Mouse (Mus musculus): ENCODE data around the gene Osbpl11. TPM values are rescaled to one million over a fixed set of nuclear protein-coding genes. Genes with fewer than 3 reads are reported as not detected.
"Not testable (repeated sequence)": the region's sequence is repeated elsewhere in the genome, so short reads cannot be mapped to it uniquely, and the experiment has no call there.

Gene Osbpl11
- total RNA-seq, 2 experiments from 2014 or later: 44.9 to 47.3 TPM

DNA sequence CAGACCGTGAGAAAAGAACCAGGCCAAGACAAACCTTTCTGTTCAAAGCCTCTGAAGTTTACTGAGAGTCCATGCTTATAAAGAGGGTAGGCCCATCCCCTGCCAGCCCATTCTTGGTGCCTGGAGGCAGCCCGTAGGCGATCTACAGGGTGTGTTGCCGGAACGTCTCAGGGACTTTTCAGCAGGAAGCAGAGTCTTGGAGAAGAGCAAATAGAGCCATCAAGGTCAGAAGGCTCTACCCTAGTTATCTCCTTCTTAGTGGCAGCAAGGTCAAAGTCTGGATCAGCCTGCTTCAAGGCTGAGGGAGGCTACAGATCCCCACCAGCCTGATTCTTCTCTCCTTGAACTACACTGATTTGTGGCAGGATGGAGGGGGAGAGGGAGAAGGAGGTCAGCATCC, 8.0 kb upstream of the Osbpl11 start:
- not testable (repeated sequence) for DNase-seq (ENCODE audit: low spot score in 2 of 2)

DNA sequence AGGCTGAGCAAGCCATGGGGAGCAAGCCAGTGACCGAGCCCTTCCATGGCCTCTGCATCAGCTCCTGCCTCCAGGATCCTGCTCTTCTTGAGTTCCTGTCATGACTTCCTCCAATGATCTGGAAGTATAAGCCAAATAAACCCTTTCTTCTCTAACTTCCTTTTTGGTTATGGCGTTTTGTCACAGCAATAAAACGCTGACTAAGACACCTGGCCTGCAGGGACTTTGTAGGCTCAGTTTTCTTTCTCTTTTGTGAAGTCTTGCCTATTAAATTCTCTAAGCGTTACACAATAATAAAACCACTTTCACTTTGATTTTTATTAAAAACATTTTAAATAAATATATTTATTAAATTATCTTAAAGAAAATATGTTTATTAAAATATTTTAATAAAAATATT, 7.1 kb upstream of the Osbpl11 start:
- DNase-seq (ENCODE audit: low spot score in 2 of 2): no peak

DNA sequence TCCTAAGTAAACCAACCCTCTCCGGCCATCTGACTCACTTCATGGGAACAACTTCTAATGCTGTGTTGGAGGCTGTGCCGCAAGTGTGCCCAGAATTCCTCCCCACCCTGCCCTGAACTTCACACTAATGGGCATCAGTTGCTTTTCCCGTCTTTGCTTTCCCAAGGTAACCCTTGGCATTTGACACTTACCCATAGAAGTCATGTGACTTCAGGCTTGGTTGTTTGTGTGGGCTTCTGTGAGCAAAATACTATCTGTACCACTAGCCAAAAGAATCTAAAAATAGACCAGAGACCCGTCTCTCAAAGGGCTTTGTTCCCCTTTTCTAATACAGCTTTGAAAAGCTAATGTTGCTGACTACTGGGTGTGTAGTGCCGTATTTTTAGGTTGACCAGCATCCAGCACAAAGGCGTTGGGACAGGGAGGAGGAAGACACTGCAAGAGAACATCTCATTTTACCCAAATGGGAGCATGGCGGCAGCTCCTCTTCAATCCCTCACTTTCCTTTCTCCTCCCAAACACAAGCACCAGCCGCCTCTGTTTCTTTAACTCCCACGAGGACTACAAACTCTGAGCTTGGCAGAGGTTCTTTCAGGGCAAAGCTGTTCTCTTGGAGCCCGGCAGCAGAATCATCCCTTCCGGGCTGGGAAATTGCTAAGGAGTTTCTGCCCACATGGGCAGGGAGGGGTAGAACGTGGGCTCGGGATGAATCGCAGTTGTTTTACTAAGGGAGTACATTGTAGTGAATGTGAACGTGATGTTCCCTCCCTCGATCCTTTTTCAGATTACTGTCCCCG, 6.4 kb upstream of the Osbpl11 start:
- DNase-seq (ENCODE audit: low spot score in 2 of 2): no peak

DNA sequence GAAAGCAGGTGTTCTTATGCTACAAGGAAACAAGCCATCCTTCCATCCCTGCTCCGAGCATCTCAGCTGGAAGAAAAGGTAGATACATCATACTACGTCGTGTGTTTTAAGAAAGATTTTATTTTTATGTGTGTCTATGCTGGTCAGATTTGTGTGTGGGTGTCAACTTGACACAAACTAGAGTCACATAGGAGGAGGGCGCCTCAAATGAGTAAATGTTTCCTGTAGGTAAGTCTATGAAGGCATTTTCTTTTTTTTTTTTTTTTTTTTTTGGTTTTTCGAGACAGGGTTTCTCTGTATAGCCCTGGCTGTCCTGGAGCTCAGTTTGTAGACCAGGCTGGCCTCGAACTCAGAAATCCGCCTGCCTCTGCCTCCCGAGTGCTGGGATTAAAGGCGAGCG, 5.6 kb upstream of the Osbpl11 start:
- not testable (repeated sequence) for DNase-seq (ENCODE audit: low spot score in 2 of 2)

DNA sequence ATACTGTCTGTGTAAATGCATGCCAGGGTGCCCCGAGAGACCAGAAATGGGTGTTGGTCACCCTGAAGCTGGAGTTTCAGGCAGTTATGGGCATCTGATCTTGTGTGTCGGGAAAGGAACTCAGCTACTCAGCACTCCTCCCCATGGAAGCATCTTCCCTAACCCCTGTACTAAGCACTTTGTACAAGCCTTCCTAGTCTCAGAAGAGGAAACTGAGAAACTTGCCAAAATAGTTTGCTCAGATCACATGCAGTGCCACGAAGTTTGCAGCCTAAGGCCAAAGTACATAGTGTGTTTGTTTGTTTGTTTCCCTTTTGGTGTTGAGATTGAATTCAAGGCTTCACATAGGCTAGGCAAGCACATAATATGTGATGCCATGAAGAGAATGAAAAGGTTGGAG, 5.0 kb upstream of the Osbpl11 start:
- no peak for DNase-seq (ENCODE audit: low spot score in 2 of 2)

GRCm38 (mm10) chr16:33180793-33181192, 4.1 kb upstream of the Osbpl11 start:
- no peak for DNase-seq (ENCODE audit: low spot score in 2 of 2)

DNA sequence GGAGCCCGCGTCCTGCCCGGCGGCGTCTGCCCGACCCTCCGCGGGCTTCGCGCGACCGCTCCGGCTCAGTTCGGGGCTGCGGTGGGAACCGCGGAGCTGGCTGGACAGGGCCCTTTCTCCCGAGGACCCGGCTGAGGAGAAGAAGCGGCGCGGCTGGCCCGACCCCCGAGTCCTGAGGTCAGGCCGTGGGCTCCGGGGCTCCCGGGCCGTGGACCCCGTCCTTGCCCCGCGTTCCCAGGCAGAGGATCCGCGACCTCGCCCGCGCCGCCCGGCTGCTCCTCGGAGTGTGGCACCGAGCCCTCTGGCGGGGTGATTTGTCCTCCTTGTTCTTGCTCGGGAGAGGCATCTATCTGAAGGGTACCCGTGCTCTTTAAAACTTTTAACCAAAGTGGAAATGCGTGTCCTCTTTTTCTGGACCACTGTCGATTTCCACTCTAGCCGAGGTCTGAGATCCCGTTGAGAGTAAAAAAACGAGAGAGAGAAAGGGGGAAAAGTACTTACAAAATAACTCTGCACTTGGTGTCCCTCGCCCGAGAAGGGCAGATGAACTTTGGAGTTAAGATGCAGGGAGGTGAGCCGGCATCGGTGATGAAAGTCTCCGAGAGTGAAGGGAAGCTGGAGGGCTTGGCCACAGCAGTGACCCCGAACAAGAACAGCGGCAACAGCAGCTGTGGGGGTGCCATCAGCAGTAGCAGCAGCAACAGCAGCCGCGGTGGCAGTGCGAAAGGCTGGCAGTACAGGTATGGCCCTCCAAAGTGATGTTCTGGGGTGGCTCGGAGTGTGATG, 583 bp downstream of the Osbpl11 start:
- peak; percentile 64 to 69 for DNase-seq (ENCODE audit: low spot score in 2 of 2)

GRCm38 (mm10) chr16:33186134-33186533, 1.3 kb downstream of the Osbpl11 start:
- no peak for DNase-seq (ENCODE audit: low spot score in 2 of 2)

- no peak for DNase-seq (ENCODE audit: low spot score in 2 of 2)
Observed at GRCm38 (mm10) chr16:33188076-33188475, 3.2 kb downstream of the Osbpl11 start.

DNA sequence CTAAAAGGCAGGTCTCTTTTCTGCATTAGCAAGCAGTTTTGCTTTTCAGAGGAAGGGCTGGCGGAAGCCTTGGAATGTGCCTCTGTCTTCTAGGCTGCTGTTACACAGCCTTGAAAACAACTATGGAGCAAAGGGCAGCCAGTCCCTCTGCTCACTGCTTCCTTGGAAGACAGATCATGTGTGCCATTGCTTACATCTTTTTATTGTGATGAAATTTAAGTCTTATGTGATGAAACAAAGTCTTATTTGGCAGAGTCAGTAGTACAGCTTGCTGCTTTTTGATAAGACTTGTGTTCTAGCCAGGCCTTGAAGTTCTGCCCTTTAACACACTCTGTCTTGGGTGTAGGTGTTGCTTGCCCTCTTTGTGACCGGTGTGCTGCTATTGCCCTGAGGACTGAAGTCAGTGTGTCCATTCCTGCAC, 6.8 kb downstream of the Osbpl11 start:
- no peak for DNase-seq (ENCODE audit: low spot score in 2 of 2)

DNA sequence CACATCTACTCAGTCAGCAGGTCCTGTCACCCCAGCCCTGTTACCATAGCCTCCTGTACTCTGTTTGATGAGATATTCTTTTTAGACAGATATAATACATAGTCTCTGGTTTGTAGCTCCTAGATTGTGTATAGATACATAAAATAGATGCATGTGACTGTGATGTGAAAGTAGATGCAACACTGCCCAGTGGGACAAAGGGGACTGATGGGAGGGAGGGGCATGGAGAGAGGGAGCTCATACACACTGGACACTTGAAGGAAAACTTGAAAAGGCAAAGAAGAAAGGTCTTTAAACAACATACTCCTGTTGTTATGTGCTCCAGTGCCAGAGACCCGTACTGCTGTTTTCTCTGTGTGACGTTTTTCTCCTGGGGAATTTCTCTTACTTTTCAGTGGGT, 7.4 kb downstream of the Osbpl11 start:
- DNase-seq (ENCODE audit: low spot score in 2 of 2): no peak

- no peak for DNase-seq (ENCODE audit: low spot score in 2 of 2)
Observed at GRCm38 (mm10) chr16:33193649-33194048, 8.8 kb downstream of the Osbpl11 start.

DNA sequence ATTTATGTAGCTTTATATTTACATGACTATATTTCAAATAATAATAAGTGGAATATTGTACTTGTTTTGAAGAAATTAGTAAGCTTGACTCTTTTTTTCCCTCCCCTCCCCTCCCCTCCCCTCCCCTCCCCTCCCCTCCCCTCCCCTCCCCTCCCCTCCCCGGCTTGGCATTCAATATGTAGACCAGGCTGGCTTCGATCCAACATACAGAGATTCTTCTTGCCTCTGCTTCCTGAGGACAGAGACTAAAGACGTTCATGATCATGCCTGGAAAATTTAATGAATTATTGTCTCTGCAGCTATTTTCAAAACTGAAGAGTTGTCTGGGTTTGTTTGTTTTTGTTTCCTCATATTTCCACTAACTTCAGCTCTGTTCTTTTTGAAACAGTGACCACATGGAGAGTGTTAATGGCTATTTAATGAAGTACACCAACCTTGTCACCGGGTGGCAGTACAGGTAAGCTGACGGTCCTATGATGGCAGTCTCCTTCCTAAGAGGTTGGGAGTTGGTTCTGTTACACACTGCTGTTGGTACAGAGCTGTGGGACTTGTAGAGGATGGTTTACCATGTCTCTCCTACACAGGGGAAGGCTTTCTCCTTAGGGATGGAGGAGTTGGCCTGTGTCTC, 10.9 kb downstream of the Osbpl11 start:
- DNase-seq (ENCODE audit: low spot score in 2 of 2): no peak

DNA sequence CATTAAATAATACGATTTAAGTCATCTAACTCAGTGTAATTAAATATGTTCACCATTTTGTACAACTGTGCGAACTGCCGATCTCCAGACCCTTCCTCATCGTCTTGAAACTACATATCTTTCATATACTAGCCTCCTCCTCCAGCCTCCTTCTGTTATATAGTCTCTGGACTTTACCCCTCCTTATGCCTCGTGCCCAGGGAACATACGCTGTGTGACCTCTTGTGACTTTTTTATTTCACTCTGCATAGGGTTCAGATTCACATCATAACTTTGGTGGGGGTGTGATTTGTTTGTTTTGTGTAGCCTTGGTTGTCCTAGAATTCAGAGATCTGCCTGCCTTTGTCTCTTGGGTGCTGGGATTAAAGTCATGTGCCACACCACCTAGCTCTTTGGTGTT, 11.7 kb downstream of the Osbpl11 start:
- no peak for DNase-seq (ENCODE audit: low spot score in 2 of 2)

GRCm38 (mm10) chr16:33200589-33200988, 15.7 kb downstream of the Osbpl11 start:
- DNase-seq (ENCODE audit: low spot score in 2 of 2): no peak

DNA sequence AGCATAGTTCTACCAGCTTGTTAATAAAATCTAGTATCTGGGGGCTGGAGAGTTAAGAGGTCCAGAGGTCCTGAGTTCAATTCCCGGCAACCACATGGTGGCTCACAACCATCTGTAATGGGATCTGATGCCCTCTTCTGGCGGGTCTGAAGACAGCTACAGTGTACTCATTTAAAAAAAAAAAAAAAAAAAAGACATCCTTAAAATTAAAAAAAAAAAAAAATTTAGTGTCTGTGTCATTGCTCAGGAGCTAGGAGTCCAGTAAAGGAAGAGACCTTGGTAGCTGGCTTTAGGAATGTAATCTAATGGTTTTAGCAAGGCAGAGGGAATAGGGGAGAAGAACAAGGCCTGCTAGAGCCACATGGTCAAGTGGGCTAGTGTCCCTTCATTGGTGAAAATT, 25.9 kb downstream of the Osbpl11 start:
- no peak for DNase-seq (ENCODE audit: low spot score in 2 of 2)

GRCm38 (mm10) chr16:33216313-33217003, 31.6 kb downstream of the Osbpl11 start:
- DNase-seq (ENCODE audit: low spot score in 2 of 2): no peak

DNA sequence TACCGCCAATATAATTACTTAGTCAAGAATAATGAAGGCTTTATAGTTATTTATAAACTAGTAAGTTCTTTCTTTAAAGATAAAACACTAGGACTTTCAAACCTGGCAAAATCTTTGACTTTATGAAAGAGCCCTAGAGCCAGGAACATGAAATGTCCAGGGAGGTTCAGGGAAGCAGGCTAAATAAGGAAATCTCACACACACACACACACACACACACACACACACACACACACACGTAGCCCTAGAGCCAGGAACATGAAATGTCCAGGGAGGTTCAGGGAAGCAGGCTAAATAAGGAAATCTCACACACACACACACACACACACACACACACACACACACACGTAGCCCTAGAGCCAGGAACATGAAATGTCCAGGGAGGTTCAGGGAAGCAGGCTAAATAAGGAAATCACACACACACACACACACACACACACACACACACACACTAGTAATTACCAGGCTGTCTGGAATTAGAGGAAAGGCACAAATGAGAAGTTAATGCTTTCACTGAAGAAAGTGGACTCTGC, 32.7 kb downstream of the Osbpl11 start:
- DNase-seq (ENCODE audit: low spot score in 2 of 2): not testable (repeated sequence)

GRCm38 (mm10) chr16:33222482-33222881, 37.6 kb downstream of the Osbpl11 start:
- no peak for DNase-seq (ENCODE audit: low spot score in 2 of 2)

DNA sequence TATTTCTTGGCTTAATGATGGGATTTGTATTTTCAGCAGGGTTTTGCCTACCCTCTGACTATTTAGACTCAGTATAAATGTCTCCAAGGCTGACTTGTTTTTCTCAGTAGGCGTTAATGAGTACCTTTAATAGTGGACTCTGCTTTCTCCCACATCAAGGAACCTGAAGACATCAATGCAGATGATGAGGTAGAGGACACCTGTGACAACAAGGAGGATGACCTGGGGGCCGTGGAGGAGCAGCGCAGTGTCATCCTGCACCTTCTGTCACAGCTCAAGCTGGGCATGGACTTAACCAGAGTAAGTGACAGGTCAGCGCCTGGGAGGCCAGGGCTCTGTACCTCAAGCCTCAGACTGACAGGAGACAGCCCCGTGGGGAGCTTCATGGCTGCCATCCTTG, 39.5 kb downstream of the Osbpl11 start:
- DNase-seq (ENCODE audit: low spot score in 2 of 2): no peak

GRCm38 (mm10) chr16:33234128-33234527, 49.3 kb downstream of the Osbpl11 start:
- no peak for DNase-seq (ENCODE audit: low spot score in 2 of 2)
